Mouse (Mus musculus) neural tube, embryonic 13.5 days (tissue): ENCODE data around the gene Capns1. TPM values are rescaled to one million over a fixed set of nuclear protein-coding genes. Genes with fewer than 3 reads are reported as not detected.

ENCODE experiments used
- ATAC-seq: fragments of 200-750 bp; cut with Nextera tagmentation; 2 replicates; pipeline ENCODE4 v1.8.0; 2017; ENCODE audit warnings: low read depth, mild to moderate bottlenecking, moderate TSS enrichment, moderate library complexity
- H3K27ac ChIP-seq: fragments of 300-500 bp; sonication (generic); replicated peaks from 2 replicates; pipeline ENCODE4 v1.5.1; 2015; ENCODE audit warnings: moderate library complexity, mild to moderate bottlenecking, inconsistent platforms
- H3K27me3 ChIP-seq: fragments of 300-500 bp; sonication (generic); 2 replicates; pipeline ENCODE4 v1.6.1; 2015; ENCODE audit warnings: mild to moderate bottlenecking, inconsistent platforms
- H3K36me3 ChIP-seq: fragments of 300-500 bp; sonication (generic); 2 replicates; pipeline ENCODE4 v1.6.1; 2015; ENCODE audit warnings: mild to moderate bottlenecking, inconsistent platforms
- H3K4me1 ChIP-seq: fragments of 300-500 bp; sonication (generic); replicated peaks from 2 replicates; pipeline ENCODE4 v1.6.1; 2015; ENCODE audit warnings: inconsistent platforms
- H3K4me2 ChIP-seq: fragments of 300-500 bp; sonication (generic); 2 replicates; pipeline ENCODE4 v1.6.1; 2015; ENCODE audit warnings: inconsistent platforms, mild to moderate bottlenecking, moderate library complexity
- H3K4me3 ChIP-seq: fragments of 300-500 bp; sonication (generic); 2 replicates; pipeline ENCODE4 v1.5.1; 2015; ENCODE audit warnings: mild to moderate bottlenecking, inconsistent platforms
- H3K9ac ChIP-seq: fragments of 300-500 bp; sonication (generic); 2 replicates; pipeline ENCODE4 v1.6.1; 2015; ENCODE audit warnings: moderate library complexity, mild to moderate bottlenecking, inconsistent platforms
- H3K9me3 ChIP-seq: fragments of 300-500 bp; sonication (generic); 2 replicates; pipeline ENCODE4 v1.6.1; 2016; ENCODE audit warnings: inconsistent platforms
- WGBS: fragments of 180-500 bp; shearing (Covaris S2); methylation state at CpG from one replicate; pipeline ENCODE4 v1.1.7; 2015; 5-methylcytosine and 5-hydroxymethylcytosine counted together
- polyA plus RNA-seq: library from polyadenylated mRNA; unstranded; fragments of >200 nt; fragmentation: Nextera tagmentation; extraction: Ambion mirVana; gene quantifications from 2 replicates; pipeline ENCODE4 v1.2.1, GENCODE M21; 2015

The Capns1 gene
- polyA plus RNA-seq, 1 experiment from 2014 or later, result 83.0 TPM

GRCm38 (mm10) chr7:30200200-30200599, 1.6 kb upstream of the Capns1 start:
- H3K36me3 ChIP-seq, result no peaks in the 10 kb centered on the region
- H3K9me3 ChIP-seq, result no peaks in the 10 kb centered on the region
- H3K27ac ChIP-seq, result no peak overlapping the region
- ATAC-seq, result no peak
- 80% methylated on average over 5 of the region's 5 CpGs for WGBS
- H3K9ac ChIP-seq, result no peak overlapping the region
- no peaks in the 10 kb centered on the region for H3K27me3 ChIP-seq
- H3K4me3 ChIP-seq, result no peak overlapping the region
- peaks cover 19% of the 10 kb centered on the region for H3K4me1 ChIP-seq
- no peak overlapping the region for H3K4me2 ChIP-seq

- no peak overlapping the region for H3K27ac ChIP-seq
- H3K36me3 ChIP-seq, result no peaks in the 10 kb centered on the region
- no peak for ATAC-seq
- no peak overlapping the region for H3K9ac ChIP-seq
- H3K4me3 ChIP-seq, result no peak overlapping the region
- H3K9me3 ChIP-seq, result no peaks in the 10 kb centered on the region
- peaks cover 21% of the 10 kb centered on the region for H3K4me1 ChIP-seq
- H3K27me3 ChIP-seq, result no peaks in the 10 kb centered on the region
- H3K4me2 ChIP-seq, result no peak overlapping the region
- WGBS, result 76% methylated on average over 18 of the region's 18 CpGs
These were observed 1.0 kb upstream of the Capns1 start for GRCm38 (mm10) chr7:30199498-30200139.

GRCm38 (mm10) chr7:30197592-30198129, 950 bp downstream of the Capns1 start:
- H3K9ac ChIP-seq, result no peak overlapping the region
- no peak overlapping the region for H3K4me3 ChIP-seq
- no peak for ATAC-seq
- peaks cover 30% of the 10 kb centered on the region for H3K4me1 ChIP-seq
- H3K36me3 ChIP-seq, result no peaks in the 10 kb centered on the region
- WGBS, result 70% methylated on average over 5 of the region's 5 CpGs
- H3K27me3 ChIP-seq, result no peaks in the 10 kb centered on the region
- no peak overlapping the region for H3K4me2 ChIP-seq
- no peaks in the 10 kb centered on the region for H3K9me3 ChIP-seq
- H3K27ac ChIP-seq, result no peak overlapping the region

- no peak overlapping the region for H3K27ac ChIP-seq
- H3K9ac ChIP-seq, result no peak overlapping the region
- 88% methylated on average over 6 of the region's 6 CpGs for WGBS
- H3K4me3 ChIP-seq, result no peak overlapping the region
- no peak overlapping the region for H3K4me2 ChIP-seq
- no peaks in the 10 kb centered on the region for H3K27me3 ChIP-seq
- peaks cover 28% of the 10 kb centered on the region for H3K4me1 ChIP-seq
- no peak for ATAC-seq
- H3K36me3 ChIP-seq, result peaks cover 14% of the 10 kb centered on the region
- H3K9me3 ChIP-seq, result no peaks in the 10 kb centered on the region
These were observed 2.4 kb downstream of the Capns1 start for GRCm38 (mm10) chr7:30196171-30196570.

- Histone ChIP-seq H3K36me3 (peaks cover 21% of the 10 kb centered on the region), H3K4me3 (peak overlapping the region; percentile 85; the same call in 1 of the 2 replicates), H3K9me3 (no peaks in the 10 kb centered on the region), H3K4me2 (peak overlapping the region; percentile 88), H3K4me1 (peaks cover 26% of the 10 kb centered on the region), H3K27ac (no peak overlapping the region), H3K27me3 (no peaks in the 10 kb centered on the region), H3K9ac (peak overlapping the region; percentile 91)
- ATAC-seq, result no peak
- WGBS, result 66% methylated on average over 6 of the region's 6 CpGs
These were observed 3.1 kb downstream of the Capns1 start for GRCm38 (mm10) chr7:30195461-30195860.

GRCm38 (mm10) chr7:30194884-30195283, 3.7 kb downstream of the Capns1 start:
- Histone ChIP-seq H3K36me3 (peaks cover 27% of the 10 kb centered on the region), H3K9me3 (no peaks in the 10 kb centered on the region), H3K27me3 (no peaks in the 10 kb centered on the region), H3K4me2 (peak overlapping the region; percentile 88), H3K4me1 (peaks cover 26% of the 10 kb centered on the region), H3K9ac (peak overlapping the region; percentile 91), H3K27ac (peak overlapping the region; percentile 85), H3K4me3 (peak overlapping the region; percentile 85)
- peak; percentile 89 for ATAC-seq
- WGBS, result under 1% methylated on average over 28 of the region's 28 CpGs

GRCm38 (mm10) chr7:30194101-30194831, 4.3 kb downstream of the Capns1 start:
- Histone ChIP-seq H3K27ac (peak overlapping the region; percentile 85), H3K36me3 (peaks cover 32% of the 10 kb centered on the region), H3K9me3 (no peaks in the 10 kb centered on the region), H3K4me3 (peak overlapping the region; percentile 85), H3K4me1 (peaks cover 26% of the 10 kb centered on the region), H3K27me3 (no peaks in the 10 kb centered on the region), H3K9ac (peak overlapping the region; percentile 91), H3K4me2 (peak overlapping the region; percentile 88)
- under 1% methylated on average over 26 of the region's 26 CpGs for WGBS
- peak; percentile 33 for ATAC-seq

- H3K27me3 ChIP-seq, result no peaks in the 10 kb centered on the region
- ATAC-seq, result peak; percentile 68
- peak overlapping the region; percentile 85 for H3K27ac ChIP-seq
- H3K9ac ChIP-seq, result peak overlapping the region; percentile 91
- WGBS, result under 1% methylated on average over 21 of the region's 26 CpGs
- peak overlapping the region; percentile 88 for H3K4me2 ChIP-seq
- peak overlapping the region; percentile 85 for H3K4me3 ChIP-seq
- H3K4me1 ChIP-seq, result peaks cover 24% of the 10 kb centered on the region
- no peaks in the 10 kb centered on the region for H3K9me3 ChIP-seq
- peaks cover 38% of the 10 kb centered on the region for H3K36me3 ChIP-seq
These were observed 5.0 kb downstream of the Capns1 start for GRCm38 (mm10) chr7:30193581-30194100.

- no peaks in the 10 kb centered on the region for H3K27me3 ChIP-seq
- peaks cover 20% of the 10 kb centered on the region for H3K4me1 ChIP-seq
- H3K27ac ChIP-seq, result peak overlapping the region; percentile 85
- H3K9me3 ChIP-seq, result no peaks in the 10 kb centered on the region
- peak overlapping the region; percentile 88 for H3K4me2 ChIP-seq
- ATAC-seq, result no peak
- peaks cover 44% of the 10 kb centered on the region for H3K36me3 ChIP-seq
- 17% methylated on average over 9 of the region's 9 CpGs for WGBS
- H3K9ac ChIP-seq, result peak overlapping the region; percentile 91
- H3K4me3 ChIP-seq, result peak overlapping the region; percentile 85
These were observed 5.6 kb downstream of the Capns1 start for GRCm38 (mm10) chr7:30193013-30193412.

- WGBS, result 94% methylated on average over 12 of the region's 12 CpGs
- Histone ChIP-seq H3K36me3 (peaks cover 54% of the 10 kb centered on the region), H3K4me2 (no peak overlapping the region), H3K27me3 (no peaks in the 10 kb centered on the region), H3K4me1 (peaks cover 20% of the 10 kb centered on the region), H3K27ac (no peak overlapping the region), H3K9ac (no peak overlapping the region), H3K9me3 (no peaks in the 10 kb centered on the region), H3K4me3 (no peak overlapping the region)
- no peak for ATAC-seq
These were observed 6.5 kb downstream of the Capns1 start for GRCm38 (mm10) chr7:30192088-30192487.

GRCm38 (mm10) chr7:30189116-30189491, 9.5 kb downstream of the Capns1 start:
- 80% methylated on average over 4 of the region's 4 CpGs for WGBS
- Histone ChIP-seq H3K27me3 (no peaks in the 10 kb centered on the region), H3K4me2 (no peak overlapping the region), H3K9ac (no peak overlapping the region), H3K36me3 (peaks cover 75% of the 10 kb centered on the region), H3K4me1 (peaks cover 18% of the 10 kb centered on the region), H3K9me3 (no peaks in the 10 kb centered on the region), H3K27ac (no peak overlapping the region), H3K4me3 (no peak overlapping the region)
- ATAC-seq, result no peak
